Mouse (Mus musculus) thymus, adult 2 months (tissue): Measurements from ENCODE around the gene Gab1. TPM values are rescaled to one million over a fixed set of nuclear protein-coding genes. Genes with fewer than 3 reads are reported as not detected.

Source experiments
- DNase-seq: peaks from one replicate; pipeline ENCODE4 v3.0.0; 2021
- H3K27ac ChIP-seq: fragments of 200-500 bp; 2 replicates; pipeline ENCODE4 v1.5.1; 2012; ENCODE audit warnings: low read length, control low read depth; ENCODE audit not compliant: control insufficient read depth, insufficient read depth
- H3K27me3 ChIP-seq: fragments of 200-500 bp; 2 replicates; pipeline ENCODE4 v1.6.1; 2012; ENCODE audit warnings: mild to moderate bottlenecking, low read length, moderate library complexity, mixed read lengths; ENCODE audit not compliant: control insufficient read depth, insufficient read depth
- H3K36me3 ChIP-seq: fragments of 200-500 bp; 2 replicates; pipeline ENCODE4 v1.6.1; 2012; ENCODE audit warnings: mild to moderate bottlenecking, low read length, moderate library complexity; ENCODE audit not compliant: control insufficient read depth, insufficient read depth
- H3K4me1 ChIP-seq: fragments of 200-500 bp; replicated peaks from 2 replicates; pipeline ENCODE4 v1.6.1; 2012; ENCODE audit warnings: low read length; ENCODE audit not compliant: control insufficient read depth, insufficient read depth
- H3K4me3 ChIP-seq: fragments of 200-500 bp; 2 replicates; pipeline ENCODE4 v1.5.1; 2012; ENCODE audit warnings: mild to moderate bottlenecking, low read length, control low read depth, moderate library complexity; ENCODE audit not compliant: control insufficient read depth, insufficient read depth
- CTCF ChIP-seq: fragments of 200-500 bp; IDR thresholded peaks from 2 replicates; pipeline ENCODE4 v1.5.1; 2012; ENCODE audit warnings: mild to moderate bottlenecking, control low read depth, low read length, moderate library complexity, borderline replicate concordance; ENCODE audit not compliant: control insufficient read depth, poor library complexity, insufficient read depth; ENCODE audit errors: extremely low read depth
- POLR2A ChIP-seq: fragments of 200-500 bp; IDR thresholded peaks from 2 replicates; pipeline ENCODE4 v1.6.1; 2012; ENCODE audit warnings: mild to moderate bottlenecking, low read length, control low read depth, moderate library complexity; ENCODE audit not compliant: control insufficient read depth, poor library complexity, insufficient read depth; ENCODE audit errors: extremely low read depth
- WGBS: fragments of 180-500 bp; shearing (Covaris S2); methylation state at CpG from one replicate; pipeline ENCODE4 v1.1.7; 2018; 5-methylcytosine and 5-hydroxymethylcytosine counted together
- polyA plus RNA-seq: library from polyadenylated mRNA; depleted of rRNA; stranded (reverse); fragments of >200 nt; gene quantifications from 2 replicates; pipeline ENCODE4 v1.2.3, GENCODE M21; 2012

Gab1 gene
- polyA plus RNA-seq, 1 experiment, result 8.9 TPM

DNA sequence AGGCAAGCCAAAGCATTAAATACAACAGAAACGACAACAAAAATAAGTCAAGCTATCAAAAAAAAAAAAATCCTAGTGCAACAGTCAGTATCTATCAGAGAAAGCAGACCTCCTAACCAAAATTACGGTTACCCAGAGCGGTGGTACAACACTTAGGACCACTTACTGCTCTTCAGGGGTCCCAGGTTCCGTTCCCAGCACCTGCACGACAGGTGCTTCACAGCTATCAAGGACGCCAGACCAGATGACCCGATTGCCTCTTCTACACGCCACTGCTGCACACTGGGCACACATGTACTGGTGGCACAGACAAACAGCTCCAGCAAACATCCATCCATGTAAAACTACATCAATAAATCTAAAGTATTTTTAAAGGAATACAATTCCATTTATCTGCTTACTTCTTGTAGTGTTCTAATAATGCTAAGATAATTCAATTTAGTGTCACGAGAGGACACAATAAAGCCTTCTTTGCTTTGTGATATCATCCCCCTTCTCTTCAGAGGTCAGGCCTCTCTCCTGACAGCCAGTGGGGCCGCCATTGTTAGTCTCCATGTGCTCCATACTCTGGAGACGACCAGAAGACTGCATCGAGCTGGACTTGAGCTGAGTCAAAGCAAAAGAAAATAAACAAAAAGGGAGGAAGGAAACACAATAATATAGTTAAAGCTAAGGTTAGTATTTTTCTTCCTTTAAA is 12.2 kb downstream of the Gab1 start:
- Histone ChIP-seq H3K27ac (no peak overlapping the region), H3K27me3 (no peaks in the 10 kb centered on the region), H3K4me3 (no peak overlapping the region), H3K36me3 (no peaks in the 10 kb centered on the region), H3K4me1 (no peaks in the 10 kb centered on the region)
- 95% methylated on average over 12 of the region's 12 CpGs for WGBS
- no peak for DNase-seq
- no peak for TF ChIP-seq CTCF
- TF ChIP-seq POLR2A, result no peak

DNA sequence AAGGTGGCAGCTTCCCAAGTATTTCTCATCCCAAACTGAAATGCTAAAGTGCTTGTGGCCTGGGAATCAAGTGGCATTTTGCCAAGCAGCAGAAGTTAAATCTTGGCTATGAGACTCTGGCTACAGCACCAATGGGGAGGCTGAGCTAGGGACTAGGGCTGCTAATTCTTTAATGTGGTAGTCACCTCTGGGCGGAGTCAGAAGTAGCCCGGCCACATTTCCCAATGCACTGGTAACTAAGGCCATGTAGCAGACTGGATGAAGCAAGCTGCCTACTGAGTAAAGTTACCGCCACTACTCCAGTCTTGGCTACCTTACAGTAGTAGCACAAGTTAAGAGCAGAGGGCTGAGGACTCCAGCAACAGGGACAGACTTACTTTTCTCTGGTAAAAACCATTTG is 12.7 kb downstream of the Gab1 start:
- no peaks in the 10 kb centered on the region for H3K4me1 ChIP-seq
- WGBS, result 84% methylated on average over 3 of the region's 3 CpGs
- TF ChIP-seq POLR2A (no peak), CTCF (no peak)
- H3K36me3 ChIP-seq, result no peaks in the 10 kb centered on the region
- no peaks in the 10 kb centered on the region for H3K27me3 ChIP-seq
- no peak overlapping the region for H3K4me3 ChIP-seq
- no peak overlapping the region for H3K27ac ChIP-seq
- DNase-seq, result no peak

DNA sequence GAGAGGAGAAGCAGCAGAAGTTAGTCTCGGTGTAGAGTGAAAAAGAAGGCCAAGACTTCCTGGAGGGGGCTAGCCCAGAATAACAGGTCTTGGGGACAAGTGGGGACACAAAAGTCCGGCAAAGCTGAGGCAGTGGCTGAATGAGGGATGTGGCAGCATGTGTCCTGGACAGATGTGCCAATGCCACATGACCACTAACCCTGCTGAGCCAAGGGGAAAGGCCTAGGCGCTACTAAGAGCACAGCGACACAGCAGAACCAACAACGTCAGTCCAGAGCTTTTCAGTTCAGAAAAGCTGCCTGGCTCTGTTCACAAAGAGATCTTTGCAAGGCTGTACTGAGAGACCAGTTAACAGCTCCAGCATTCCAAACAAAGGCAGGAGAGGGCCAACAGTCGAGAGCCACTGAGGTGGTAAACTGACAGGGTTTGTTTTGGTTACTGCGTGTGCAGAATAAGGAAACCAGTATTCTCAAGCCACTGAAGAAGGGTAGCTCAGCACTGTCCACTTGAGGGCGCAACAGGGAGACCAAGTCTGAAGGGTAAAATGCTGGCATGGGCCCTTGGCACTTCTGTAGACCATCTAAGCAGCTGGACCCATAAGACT is 15.0 kb downstream of the Gab1 start:
- TF ChIP-seq CTCF, result no peak
- TF ChIP-seq POLR2A, result no peak
- Histone ChIP-seq H3K4me1 (no peaks in the 10 kb centered on the region), H3K4me3 (no peak overlapping the region), H3K27ac (no peak overlapping the region), H3K27me3 (no peaks in the 10 kb centered on the region), H3K36me3 (no peaks in the 10 kb centered on the region)
- 89% methylated on average over 8 of the region's 8 CpGs for WGBS
- no peak for DNase-seq

- WGBS, result 91% methylated on average over 5 of the region's 5 CpGs
- DNase-seq, result no peak
- Histone ChIP-seq H3K36me3 (no peaks in the 10 kb centered on the region), H3K27ac (no peak overlapping the region), H3K4me1 (no peaks in the 10 kb centered on the region), H3K4me3 (no peak overlapping the region), H3K27me3 (no peaks in the 10 kb centered on the region)
- no peak for TF ChIP-seq CTCF
- TF ChIP-seq POLR2A, result no peak
These were observed 16.9 kb downstream of the Gab1 start for GRCm38 (mm10) chr8:80863393-80863792.

DNA sequence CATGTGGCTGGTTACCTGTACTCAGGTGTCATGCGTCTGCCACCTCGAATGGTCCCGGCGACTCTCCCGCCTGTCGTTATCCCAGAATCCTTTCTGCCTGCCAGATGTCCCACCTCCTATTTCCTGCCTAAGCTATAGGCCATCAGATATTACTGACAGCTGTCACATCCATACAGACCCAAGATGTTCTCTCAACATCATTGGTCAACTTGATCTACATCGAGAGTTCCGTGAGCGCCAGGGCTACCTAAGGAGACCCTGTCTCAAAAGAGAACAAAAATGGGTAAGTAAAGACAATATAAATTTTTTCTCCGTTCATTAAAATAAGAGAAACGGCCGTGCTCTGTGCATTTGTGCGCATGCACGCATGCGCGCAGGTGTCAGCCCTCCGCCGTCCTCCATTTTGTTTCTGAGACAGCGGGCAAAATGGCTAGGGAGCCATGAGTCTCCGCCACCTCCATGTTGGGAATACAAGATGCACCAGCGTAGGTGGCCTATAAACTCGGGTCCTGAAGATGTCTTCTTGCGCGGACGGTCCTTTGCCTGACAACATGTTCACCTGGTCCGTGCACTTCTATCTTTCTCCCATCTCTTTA is 21.0 kb downstream of the Gab1 start:
- Histone ChIP-seq H3K4me1 (no peaks in the 10 kb centered on the region), H3K27me3 (no peaks in the 10 kb centered on the region), H3K36me3 (no peaks in the 10 kb centered on the region), H3K27ac (no peak overlapping the region), H3K4me3 (no peak overlapping the region)
- no peak for DNase-seq
- TF ChIP-seq POLR2A (no peak), CTCF (no peak)
- WGBS, result 98% methylated on average over 26 of the region's 26 CpGs

DNA sequence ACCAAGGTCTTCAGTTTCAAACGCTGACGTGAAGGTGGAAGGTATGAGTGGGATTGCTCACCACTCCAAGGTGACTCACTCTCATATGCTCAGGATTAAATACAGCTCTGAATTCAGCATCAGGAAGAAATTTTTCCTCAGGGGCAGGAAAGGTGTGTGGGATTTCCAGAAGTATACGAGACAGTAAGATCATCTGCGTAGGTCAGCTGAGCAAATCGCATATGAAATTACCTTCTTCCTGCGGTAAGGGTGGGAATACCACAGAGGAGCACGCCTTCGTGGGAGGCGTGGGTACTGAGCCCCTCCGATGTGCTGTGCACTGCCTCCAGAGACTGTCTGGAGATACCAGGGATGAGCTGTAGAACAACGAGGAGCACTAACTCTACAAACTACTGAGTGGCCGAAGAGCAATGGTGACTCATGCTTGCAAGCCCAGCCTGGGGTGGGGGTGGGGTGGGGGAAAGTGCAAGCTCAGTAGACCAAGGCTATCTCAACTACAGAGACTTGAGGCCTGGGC is 22.4 kb downstream of the Gab1 start:
- TF ChIP-seq POLR2A, result no peak
- TF ChIP-seq CTCF, result no peak
- Histone ChIP-seq H3K27me3 (no peaks in the 10 kb centered on the region), H3K4me3 (no peak overlapping the region), H3K27ac (no peak overlapping the region), H3K4me1 (no peaks in the 10 kb centered on the region), H3K36me3 (no peaks in the 10 kb centered on the region)
- no peak for DNase-seq
- WGBS, result 93% methylated on average over 12 of the region's 12 CpGs
